Mouse (Mus musculus) G1E (cell line): ENCODE data around the gene Pbx1.

Source experiments
- CTCF ChIP-seq: IDR thresholded peaks from 2 replicates; pipeline ENCODE4 v1.5.1; 2012; ENCODE audit warnings: low read depth, low read length, inconsistent platforms, mixed read lengths
- TAL1 ChIP-seq: conservative IDR thresholded peaks from 2 replicates; pipeline ENCODE4 v1.6.1; 2012; ENCODE audit warnings: low read depth, low read length, inconsistent platforms, mixed read lengths

DNA sequence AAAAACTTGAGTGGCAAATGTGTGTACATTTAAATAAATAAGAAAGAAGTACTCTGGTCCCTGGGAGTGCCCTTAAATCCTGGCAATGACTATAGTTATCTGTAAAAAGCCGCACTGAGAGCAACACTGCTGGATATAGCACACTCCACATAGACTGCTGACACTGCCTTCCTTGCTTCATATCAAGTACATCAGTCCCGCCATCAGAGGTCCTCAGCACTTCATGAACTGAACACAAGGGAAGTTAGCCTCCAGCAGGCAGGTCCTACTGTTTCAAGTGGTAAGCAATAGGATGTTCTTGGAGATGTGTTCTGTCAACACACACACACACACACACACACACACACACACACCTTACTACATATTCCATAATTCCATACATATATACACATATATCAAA is 339.0 kb downstream of the Pbx1 start:
- no peak for TF ChIP-seq CTCF
- TF ChIP-seq TAL1, result no peak
